Mouse (Mus musculus) liver, adult 2 months (tissue): ENCODE results near the gene Fcmr.

Source experiments
- CTCF ChIP-seq: fragments of 200-500 bp; IDR thresholded peaks from 2 replicates; pipeline ENCODE4 v1.5.1; 2011; ENCODE audit warnings: low read depth, low read length, control low read depth
- POLR2A ChIP-seq: fragments of 200-500 bp; IDR thresholded peaks from 2 replicates; pipeline ENCODE4 v1.6.1; 2011; ENCODE audit warnings: low read length, control low read depth; ENCODE audit not compliant: insufficient read depth; ENCODE audit errors: extremely low read depth

DNA sequence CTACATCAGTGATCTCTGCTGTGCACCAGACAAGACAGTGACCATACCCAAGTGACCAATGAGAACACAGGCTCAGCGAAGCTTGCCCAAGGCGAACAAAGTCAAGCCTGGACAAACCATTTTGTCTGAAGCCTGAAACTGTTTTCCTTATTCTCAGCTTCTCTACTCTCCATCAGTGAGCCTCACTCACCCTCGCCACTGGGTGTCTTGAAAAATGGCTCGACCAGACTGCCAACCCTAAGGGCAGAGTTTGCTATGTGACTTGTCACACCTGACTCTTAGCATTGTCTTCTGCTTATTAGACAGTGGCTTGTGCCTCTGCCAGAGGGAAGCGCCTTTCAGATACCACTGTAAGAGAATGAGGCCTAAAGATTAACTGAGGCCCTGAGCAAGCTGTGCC, 728 bp upstream of the Fcmr start:
- TF ChIP-seq POLR2A = no peak
- TF ChIP-seq CTCF = no peak
